Mouse (Mus musculus) midbrain, embryonic 12.5 days (tissue): ENCODE measurements at regions not wholly inside any gene's neighbourhood (a gene's known extent, or its start where the extent isn't known, plus 50 kb on each side); places are given as distances from the start of the nearest gene placed in this dataset.
"Not testable (repeated sequence)": the region's sequence is repeated elsewhere in the genome, so short reads cannot be mapped to it uniquely, and the experiment has no call there.

Source experiments
- ATAC-seq: fragments of 200-750 bp; cut with Nextera tagmentation; 2 replicates; pipeline ENCODE4 v1.8.0; 2017; ENCODE audit warnings: low read depth, moderate TSS enrichment, moderate library complexity; ENCODE audit not compliant: low FRiP score
- H3K27ac ChIP-seq: fragments of 300-500 bp; sonication (generic); replicated peaks from 2 replicates; pipeline ENCODE4 v1.5.1; 2016; ENCODE audit warnings: mild to moderate bottlenecking
- H3K27me3 ChIP-seq: fragments of 300-500 bp; sonication (generic); 2 replicates; pipeline ENCODE4 v1.6.1; 2016; ENCODE audit warnings: mild to moderate bottlenecking
- H3K36me3 ChIP-seq: fragments of 300-500 bp; sonication (generic); 2 replicates; pipeline ENCODE4 v1.6.1; 2016
- H3K4me1 ChIP-seq: fragments of 300-500 bp; sonication (generic); 2 replicates; pipeline ENCODE4 v1.6.1; 2016
- H3K4me2 ChIP-seq: fragments of 300-500 bp; sonication (generic); replicated peaks from 2 replicates; pipeline ENCODE4 v1.6.1; 2016; ENCODE audit warnings: mild to moderate bottlenecking, moderate library complexity
- H3K4me3 ChIP-seq: fragments of 300-500 bp; sonication (generic); 2 replicates; pipeline ENCODE4 v1.5.1; 2016; ENCODE audit warnings: mild to moderate bottlenecking
- H3K9ac ChIP-seq: fragments of 300-500 bp; sonication (generic); replicated peaks from 2 replicates; pipeline ENCODE4 v1.6.1; 2016; ENCODE audit warnings: mild to moderate bottlenecking, moderate library complexity
- H3K9me3 ChIP-seq: fragments of 300-500 bp; sonication (generic); 2 replicates; pipeline ENCODE4 v1.6.1; 2016; ENCODE audit warnings: mild to moderate bottlenecking
- WGBS: fragments of 180-500 bp; shearing (Covaris S2); methylation state at CpG from one replicate; pipeline ENCODE4 v1.1.7; 2016; 5-methylcytosine and 5-hydroxymethylcytosine counted together

DNA sequence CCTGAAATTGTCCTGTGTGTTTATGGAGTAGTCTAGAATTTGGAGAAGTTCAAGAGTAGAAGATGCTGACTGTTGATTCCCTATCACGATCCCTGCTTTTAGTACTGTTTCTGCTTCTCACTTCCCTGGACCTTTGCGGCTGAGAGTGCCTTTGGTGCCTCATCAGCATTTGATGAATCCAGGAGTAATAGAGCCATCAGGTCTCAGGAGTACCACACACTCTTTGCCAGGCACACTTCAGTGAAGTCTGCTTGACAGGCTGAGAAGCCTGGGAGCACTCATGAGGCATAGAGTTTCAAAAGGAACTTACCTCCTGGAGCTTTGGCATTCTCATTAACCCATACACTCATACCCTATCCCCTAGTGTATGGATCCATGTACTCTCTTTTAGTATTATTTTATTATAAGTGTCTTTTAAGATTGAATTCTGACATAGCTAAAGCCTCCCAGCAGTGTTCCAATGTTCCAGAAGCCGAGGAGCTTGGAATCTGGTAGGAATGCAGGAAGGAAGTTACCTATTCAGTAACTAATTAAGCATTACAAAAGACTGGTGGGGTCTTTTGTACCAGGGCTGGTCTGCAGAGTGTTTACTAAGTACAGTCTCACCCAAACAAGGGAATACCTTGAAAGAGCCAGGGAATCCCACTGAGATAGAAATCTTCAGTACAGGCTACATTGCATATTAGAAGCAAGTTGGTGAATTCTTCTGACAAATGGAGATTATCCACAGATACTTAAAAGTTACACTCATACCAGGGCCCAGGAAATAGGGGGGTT is 139.7 kb downstream of the Tex13c3 start:
- H3K27me3 ChIP-seq, H3K9me3 ChIP-seq, H3K4me3 ChIP-seq, H3K9ac ChIP-seq, H3K4me2 ChIP-seq, H3K4me1 ChIP-seq, H3K36me3 ChIP-seq, ATAC-seq, H3K27ac ChIP-seq: not testable (repeated sequence)
- 72% methylated on average over 3 of the region's 3 CpGs for WGBS

GRCm38 (mm10) chrX:19313286-19313685 is 167.8 kb downstream of the Tex13c3 start:
- Histone ChIP-seq H3K9ac (no peak overlapping the region), H3K4me1 (no peaks in the 10 kb centered on the region), H3K27me3 (no peaks in the 10 kb centered on the region), H3K27ac (no peak overlapping the region), H3K36me3 (no peaks in the 10 kb centered on the region), H3K4me3 (no peak overlapping the region), H3K9me3 (no peaks in the 10 kb centered on the region), H3K4me2 (no peak overlapping the region)
- 58% methylated on average over 2 of the region's 2 CpGs for WGBS
- no peak for ATAC-seq

DNA sequence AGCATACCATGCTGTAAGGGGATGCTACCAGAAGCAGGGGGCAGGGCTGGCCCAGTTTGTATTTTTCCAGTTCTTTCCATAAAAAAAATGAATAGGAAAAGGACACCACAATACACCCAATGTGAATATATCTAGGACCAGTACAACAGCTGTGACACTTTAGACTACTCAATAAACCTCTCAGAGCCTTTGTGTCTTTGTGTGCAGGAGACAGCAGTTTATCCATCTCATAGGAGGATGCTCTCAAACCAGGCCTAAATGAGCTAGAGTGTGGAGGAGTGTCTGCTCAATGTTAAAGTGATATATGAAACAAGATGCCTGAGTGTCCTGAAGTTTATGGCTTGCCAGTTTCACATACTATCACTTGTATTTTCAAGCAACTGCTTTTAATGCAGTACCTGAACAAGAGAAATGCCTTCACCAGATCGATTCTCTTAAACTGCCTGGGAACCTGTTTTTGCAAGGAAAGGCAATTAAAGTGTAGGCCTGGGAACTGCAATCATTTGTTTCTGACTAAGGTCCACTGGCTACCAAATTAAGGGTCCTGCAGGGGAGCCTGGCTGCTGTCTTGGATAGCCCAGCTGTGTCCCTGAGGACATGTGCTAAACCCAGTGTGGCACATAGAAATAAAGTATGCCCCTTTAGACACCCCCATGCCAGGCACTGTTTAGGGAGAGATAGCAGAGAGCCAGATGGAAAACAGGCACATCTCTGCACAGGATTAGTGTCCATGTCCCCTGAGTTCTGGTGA is 169.1 kb downstream of the Tex13c3 start:
- Histone ChIP-seq H3K9ac (no peak overlapping the region), H3K27ac (no peak overlapping the region), H3K27me3 (no peaks in the 10 kb centered on the region), H3K4me1 (no peaks in the 10 kb centered on the region), H3K36me3 (no peaks in the 10 kb centered on the region), H3K9me3 (no peaks in the 10 kb centered on the region), H3K4me3 (no peak overlapping the region), H3K4me2 (no peak overlapping the region)
- no peak for ATAC-seq
- 54% methylated on average over 1 of the region's 1 CpGs for whole genome bisulfite sequencing

GRCm38 (mm10) chrX:19311377-19311776 is 169.7 kb downstream of the Tex13c3 start:
- Histone ChIP-seq H3K4me2 (no peak overlapping the region), H3K9me3 (no peaks in the 10 kb centered on the region), H3K36me3 (no peaks in the 10 kb centered on the region), H3K4me1 (no peaks in the 10 kb centered on the region), H3K27me3 (no peaks in the 10 kb centered on the region), H3K27ac (no peak overlapping the region), H3K4me3 (no peak overlapping the region), H3K9ac (no peak overlapping the region)
- WGBS, result 78% methylated on average over 1 of the region's 1 CpGs
- ATAC-seq, result no peak

DNA sequence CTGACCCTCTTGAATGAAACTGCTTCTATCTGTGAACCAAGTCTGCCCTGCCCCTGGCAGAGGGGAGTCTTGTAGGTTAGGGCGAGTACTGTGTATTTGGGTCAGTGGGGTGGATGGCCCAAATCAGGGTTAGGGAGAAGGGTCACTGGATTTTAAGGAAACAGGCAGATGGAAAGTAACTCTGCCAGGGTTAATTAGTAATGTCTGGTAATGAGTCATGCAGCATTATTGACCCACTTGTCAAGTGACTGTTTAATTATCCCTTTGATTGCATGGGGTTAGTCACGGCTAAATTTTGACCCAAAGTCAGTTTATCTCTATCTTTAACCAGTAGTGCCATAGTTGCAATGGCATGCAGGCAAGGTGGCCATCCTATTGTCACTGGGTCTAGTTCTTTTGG is 192.9 kb downstream of the Tex13c3 start:
- no peak overlapping the region for H3K4me3 ChIP-seq
- H3K27ac ChIP-seq, result no peak overlapping the region
- H3K4me2 ChIP-seq, result no peak overlapping the region
- H3K4me1 ChIP-seq, result no peaks in the 10 kb centered on the region
- no peak overlapping the region for H3K9ac ChIP-seq
- no peaks in the 10 kb centered on the region for H3K27me3 ChIP-seq
- H3K36me3 ChIP-seq, result no peaks in the 10 kb centered on the region
- no peaks in the 10 kb centered on the region for H3K9me3 ChIP-seq
- no peak for ATAC-seq
- 79% methylated on average over 2 of the region's 2 CpGs for WGBS

GRCm38 (mm10) chrX:19286431-19286830 is 194.7 kb downstream of the Tex13c3 start:
- Histone ChIP-seq H3K4me3 (no peak overlapping the region), H3K27ac (no peak overlapping the region), H3K4me1 (no peaks in the 10 kb centered on the region), H3K27me3 (no peaks in the 10 kb centered on the region), H3K36me3 (no peaks in the 10 kb centered on the region), H3K4me2 (no peak overlapping the region), H3K9me3 (no peaks in the 10 kb centered on the region), H3K9ac (no peak overlapping the region)
- ATAC-seq, result no peak
- 86% methylated on average over 5 of the region's 5 CpGs for WGBS

DNA sequence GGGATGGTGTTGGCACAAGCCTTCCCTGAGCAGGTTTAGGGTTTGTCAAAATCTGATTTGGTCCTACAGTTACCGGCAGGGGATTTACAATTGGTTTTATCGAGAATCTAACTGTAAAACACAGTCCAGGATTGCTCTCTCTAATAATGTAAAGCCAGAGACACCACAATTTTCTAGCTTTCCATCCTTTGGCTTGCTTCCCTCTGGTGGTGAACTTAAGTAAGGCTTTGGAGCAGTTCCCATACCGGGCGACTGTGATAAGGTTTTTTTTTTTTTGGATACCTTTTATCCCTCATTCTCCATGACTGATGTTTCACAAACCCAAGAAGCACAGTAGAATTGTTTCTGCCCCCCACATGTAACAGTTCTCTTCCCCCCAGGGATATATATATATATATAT is 195.3 kb downstream of the Tex13c3 start:
- Histone ChIP-seq H3K36me3 (no peaks in the 10 kb centered on the region), H3K4me3 (no peak overlapping the region), H3K9me3 (no peaks in the 10 kb centered on the region), H3K4me2 (no peak overlapping the region), H3K4me1 (no peaks in the 10 kb centered on the region), H3K27me3 (no peaks in the 10 kb centered on the region), H3K27ac (no peak overlapping the region), H3K9ac (no peak overlapping the region)
- no peak for ATAC-seq
- WGBS, result 69% methylated on average over 4 of the region's 4 CpGs

GRCm38 (mm10) chrX:19283078-19283477 is 198.0 kb downstream of the Tex13c3 start:
- Histone ChIP-seq H3K36me3 (no peaks in the 10 kb centered on the region), H3K27ac (no peak overlapping the region), H3K27me3 (no peaks in the 10 kb centered on the region), H3K4me1 (no peaks in the 10 kb centered on the region), H3K9ac (no peak overlapping the region), H3K9me3 (no peaks in the 10 kb centered on the region), H3K4me3 (no peak overlapping the region), H3K4me2 (no peak overlapping the region)
- 78% methylated on average over 3 of the region's 3 CpGs for WGBS
- no peak for ATAC-seq

GRCm38 (mm10) chrX:19264237-19264636 is 216.9 kb downstream of the Tex13c3 start:
- no peak overlapping the region for H3K9ac ChIP-seq
- no peaks in the 10 kb centered on the region for H3K27me3 ChIP-seq
- no peak for ATAC-seq
- H3K27ac ChIP-seq, result no peak overlapping the region
- H3K4me1 ChIP-seq, result no peaks in the 10 kb centered on the region
- no peak overlapping the region for H3K4me3 ChIP-seq
- no peaks in the 10 kb centered on the region for H3K9me3 ChIP-seq
- no peak overlapping the region for H3K4me2 ChIP-seq
- no peaks in the 10 kb centered on the region for H3K36me3 ChIP-seq

GRCm38 (mm10) chrX:19246777-19247619 is 234.1 kb downstream of the Tex13c3 start:
- WGBS, result 89% methylated on average over 2 of the region's 2 CpGs

GRCm38 (mm10) chrX:19237738-19238261 is 243.3 kb downstream of the Tex13c3 start:
- Histone ChIP-seq H3K9ac (0 out of 2 replicates have a peak overlapping the region, but pooled peaks have one; percentile 34), H3K4me2 (peak overlapping the region; percentile 68), H3K9me3 (no peaks in the 10 kb centered on the region), H3K4me3 (peak overlapping the region; percentile 46), H3K27me3 (no peaks in the 10 kb centered on the region), H3K27ac (no peak overlapping the region), H3K36me3 (no peaks in the 10 kb centered on the region), H3K4me1 (no peaks in the 10 kb centered on the region)
- peak; percentile 93 for ATAC-seq
- 22% methylated on average over 11 of the region's 26 CpGs for WGBS

More at GRCm38 (mm10) chrX:19246777-19247619, 234.1 kb downstream of the Tex13c3 start:
- no peak overlapping the region for H3K27ac ChIP-seq
- H3K4me3 ChIP-seq, result no peak overlapping the region
- no peaks in the 10 kb centered on the region for H3K27me3 ChIP-seq
- no peak overlapping the region for H3K4me2 ChIP-seq
- no peak overlapping the region for H3K9ac ChIP-seq
- H3K9me3 ChIP-seq, result no peaks in the 10 kb centered on the region
- H3K36me3 ChIP-seq, result no peaks in the 10 kb centered on the region
- H3K4me1 ChIP-seq, result no peaks in the 10 kb centered on the region
- no peak for ATAC-seq
